12 mouse cellular contexts compared by ENCODE assay signal in genomic region chr19:47882882-47883254, GRCm38 (mm10). TPM values are rescaled to one million over a fixed set of nuclear protein-coding genes. Genes with fewer than 3 reads are reported as not detected.
DNase-seq lines count a peak whose midpoint lies in the region; ATAC-seq and TF ChIP-seq lines count a peak whose summit lies in the region.
"Had no signal": no experiment of that assay in that cellular context is flagged by ENCODE, and none has a peak within 500 bp of the region (broad histone marks: within the 10 kb centered on the region; RNA-seq: fewer than 3 reads in every experiment).

No protein-coding gene starts in this region.

- WGBS in kidney, embryonic 15.5 days: 51% methylated on average over 9 of the region's 9 CpGs
- WGBS in kidney, adult 2 months: 55% methylated on average over 9 of the region's 9 CpGs
- 63% methylated on average over 9 of the region's 9 CpGs for WGBS in forebrain, embryonic 10.5 days
- WGBS in hindbrain, embryonic 16.5 days: 67% methylated on average over 9 of the region's 9 CpGs
- 62% methylated on average over 9 of the region's 9 CpGs for WGBS in midbrain, embryonic 16.5 days

- H3K4me2 ChIP-seq in kidney, embryonic 15.5 days: no peak overlapping the region
- H3K4me2 ChIP-seq in hindbrain, embryonic 16.5 days (ENCODE audit: low read length): no peak overlapping the region
- H3K4me2 ChIP-seq in midbrain, embryonic 16.5 days (ENCODE audit: low read length): no peak overlapping the region

- TF ChIP-seq POLR2A in kidney, adult 2 months (IDR thresholded peaks at IDR 0.05; ENCODE audit: low read depth, low read length): no peak

- no peaks in the 10 kb centered on the region for H3K9me3 ChIP-seq in kidney, embryonic 15.5 days (replicated peaks)
- H3K9me3 ChIP-seq in forebrain, embryonic 10.5 days: no peaks in the 10 kb centered on the region
- H3K9me3 ChIP-seq in hindbrain, embryonic 16.5 days (ENCODE audit: control insufficient read depth, low read length): no peaks in the 10 kb centered on the region
- no peaks in the 10 kb centered on the region for H3K9me3 ChIP-seq in midbrain, embryonic 16.5 days (replicated peaks; ENCODE audit: control insufficient read depth, low read length, poor library complexity, severe bottlenecking)

- DNase-seq in kidney, adult 2 months: no peak
- no peak for DNase-seq in forebrain, embryonic 10.5 days (ENCODE audit: extremely low spot score, low spot score)
- no peak for DNase-seq in layer of hippocampus, postnatal 10 days (ENCODE audit: low spot score in 2 of 2)
- DNase-seq in left cerebral cortex, postnatal 36 days (ENCODE audit: low spot score in 2 of 2): no peak
- DNase-seq in urinary bladder, postnatal 36 days (ENCODE audit: low spot score in 2 of 2): no peak

- no peaks in the 10 kb centered on the region for H3K27me3 ChIP-seq in kidney, embryonic 15.5 days
- no peaks in the 10 kb centered on the region for H3K27me3 ChIP-seq in kidney, adult 2 months (replicated peaks; ENCODE audit: control insufficient read depth, insufficient read depth, low read length)
- no peaks in the 10 kb centered on the region for H3K27me3 ChIP-seq in forebrain, embryonic 10.5 days (ENCODE audit: poor library complexity, severe bottlenecking)
- H3K27me3 ChIP-seq in hindbrain, embryonic 16.5 days (replicated peaks; ENCODE audit: control insufficient read depth, insufficient read depth, low read length): no peaks in the 10 kb centered on the region
- H3K27me3 ChIP-seq in midbrain, embryonic 16.5 days (ENCODE audit: control insufficient read depth, insufficient read depth, low read depth, low read length): no peaks in the 10 kb centered on the region

- peak; percentile 22; the same call in 1 of the 2 replicates for ATAC-seq in kidney, embryonic 15.5 days (replicated peaks; ENCODE audit: low FRiP score)
- ATAC-seq in hindbrain, embryonic 16.5 days: peak; percentile 45
- ATAC-seq in midbrain, embryonic 16.5 days: peak; percentile 23; the same call in 1 of the 2 replicates

- H3K36me3 ChIP-seq in kidney, embryonic 15.5 days: no peaks in the 10 kb centered on the region
- no peaks in the 10 kb centered on the region for H3K36me3 ChIP-seq in kidney, adult 2 months (ENCODE audit: control insufficient read depth, insufficient read depth, low read length)
- no peaks in the 10 kb centered on the region for H3K36me3 ChIP-seq in forebrain, embryonic 10.5 days (replicated peaks)
- H3K36me3 ChIP-seq in hindbrain, embryonic 16.5 days (ENCODE audit: control insufficient read depth, insufficient read depth, low read length): no peaks in the 10 kb centered on the region
- no peaks in the 10 kb centered on the region for H3K36me3 ChIP-seq in midbrain, embryonic 16.5 days (ENCODE audit: control insufficient read depth, insufficient read depth, low read length)

- H3K27ac ChIP-seq in kidney, embryonic 15.5 days: no peak overlapping the region
- no peak overlapping the region for H3K27ac ChIP-seq in kidney, adult 2 months (ENCODE audit: insufficient read depth, low read depth, low read length)
- peak overlapping the region; percentile 56 for H3K27ac ChIP-seq in forebrain, embryonic 10.5 days
- H3K27ac ChIP-seq in hindbrain, embryonic 16.5 days (ENCODE audit: low read depth, low read length): no peak overlapping the region
- H3K27ac ChIP-seq in midbrain, embryonic 16.5 days (ENCODE audit: low read length): no peak overlapping the region
- H3K27ac ChIP-seq: liver, embryonic 14.5 days had no signal

- H3K4me1 ChIP-seq in kidney, embryonic 15.5 days: peaks cover 41% of the 10 kb centered on the region
- peaks cover 3% of the 10 kb centered on the region; the same call in 1 of the 2 replicates for H3K4me1 ChIP-seq in kidney, adult 2 months (ENCODE audit: control insufficient read depth, insufficient read depth, low read length)
- peaks cover 22% of the 10 kb centered on the region for H3K4me1 ChIP-seq in forebrain, embryonic 10.5 days
- no peaks in the 10 kb centered on the region for H3K4me1 ChIP-seq in hindbrain, embryonic 16.5 days (ENCODE audit: control insufficient read depth, insufficient read depth, low read depth, low read length)
- no peaks in the 10 kb centered on the region for H3K4me1 ChIP-seq in midbrain, embryonic 16.5 days (ENCODE audit: control insufficient read depth, insufficient read depth, low read length)

- no peak for TF ChIP-seq CTCF in kidney, adult 2 months (conservative IDR thresholded peaks at IDR 0.05; ENCODE audit: insufficient read depth, insufficient read length, low read depth, low read length)

- intact Hi-C loops in left cerebral cortex, postnatal 36 days (cut with DNase I): loop anchor here (2.0 kb wide), 1 partner anchor 50 kb away; no protein-coding TSS in a partner anchor

- no peak overlapping the region for H3K4me3 ChIP-seq in kidney, embryonic 15.5 days (replicated peaks)
- no peak overlapping the region for H3K4me3 ChIP-seq in kidney, adult 2 months (ENCODE audit: insufficient read depth, low read depth, low read length)
- H3K4me3 ChIP-seq in forebrain, embryonic 10.5 days: no peak overlapping the region
- no peak overlapping the region for H3K4me3 ChIP-seq in hindbrain, embryonic 16.5 days (ENCODE audit: low read length)
- H3K4me3 ChIP-seq in midbrain, embryonic 16.5 days (ENCODE audit: low read depth, low read length): no peak overlapping the region

- no peak overlapping the region for H3K9ac ChIP-seq in kidney, embryonic 15.5 days
- no peak overlapping the region for H3K9ac ChIP-seq in hindbrain, embryonic 16.5 days (ENCODE audit: low read depth, low read length)
- no peak overlapping the region for H3K9ac ChIP-seq in midbrain, embryonic 16.5 days (ENCODE audit: low read depth, low read length)
- H3K9ac ChIP-seq: liver, embryonic 14.5 days had no signal

RNA-seq across cellular contexts. Expression of gene Gsto2, which starts 17.5 kb away (rescaled TPM):
- 1.6 and 2.0 TPM in 2 replicates for polyA plus RNA-seq in kidney, embryonic 15.5 days (2015; fragmentation: Nextera tagmentation; extraction: Ambion mirVana)
- polyA plus RNA-seq in kidney, adult 2 months (2012; rRNA removed): 2.6 and 2.7 TPM in 2 replicates
- polyA plus RNA-seq in forebrain, embryonic 10.5 days (2016; fragmentation: Nextera tagmentation; extraction: Ambion mirVana): 0.76 and 0.81 TPM in 2 replicates
- polyA plus RNA-seq in hindbrain, embryonic 16.5 days (2015; fragmentation: Nextera tagmentation; extraction: Ambion mirVana): 1.2 and 1.4 TPM in 2 replicates
- polyA plus RNA-seq in midbrain, embryonic 16.5 days (2015; fragmentation: Nextera tagmentation; extraction: Ambion mirVana): 1.0 and 1.1 TPM in 2 replicates
- total RNA-seq in layer of hippocampus, postnatal 10 days (2021): 1 to 10 TPM; 1.3 to 1.4 TPM
- 1 to 10 TPM; 2.2 to 2.7 TPM for total RNA-seq in left cerebral cortex, postnatal 36 days (2021)
- total RNA-seq: MEL had no signal
- polyA plus RNA-seq: small intestine, adult 2 months had no signal

RNA-seq across cellular contexts. Expression of gene Gsto1, which starts 28.1 kb away (rescaled TPM):
- polyA plus RNA-seq in kidney, embryonic 15.5 days (2015; fragmentation: Nextera tagmentation; extraction: Ambion mirVana): 115 and 119 TPM in 2 replicates
- polyA plus RNA-seq in kidney, adult 2 months (2012; rRNA removed): 82.5 and 85.1 TPM in 2 replicates
- polyA plus RNA-seq in forebrain, embryonic 10.5 days (2016; fragmentation: Nextera tagmentation; extraction: Ambion mirVana): 115 and 120 TPM in 2 replicates
- 136 and 148 TPM in 2 replicates for polyA plus RNA-seq in hindbrain, embryonic 16.5 days (2015; fragmentation: Nextera tagmentation; extraction: Ambion mirVana)
- polyA plus RNA-seq in midbrain, embryonic 16.5 days (2015; fragmentation: Nextera tagmentation; extraction: Ambion mirVana): 150 and 155 TPM in 2 replicates
- 10 to 100 TPM; 72.4 to 74.9 TPM for total RNA-seq in layer of hippocampus, postnatal 10 days (2021)
- 10 to 100 TPM; 46.6 to 50.3 TPM for total RNA-seq in left cerebral cortex, postnatal 36 days (2021)

RNA-seq across cellular contexts. Expression of gene Cfap43, which starts 36.2 kb away (rescaled TPM):
- 0.06 TPM in 2 replicates for polyA plus RNA-seq in kidney, embryonic 15.5 days (2015; fragmentation: Nextera tagmentation; extraction: Ambion mirVana)
- 0.12 TPM in 1 of 2 replicates, not detected in the other for polyA plus RNA-seq in kidney, adult 2 months (2012; rRNA removed)
- 0.05 and 0.06 TPM in 2 replicates for polyA plus RNA-seq in forebrain, embryonic 10.5 days (2016; fragmentation: Nextera tagmentation; extraction: Ambion mirVana)
- polyA plus RNA-seq in hindbrain, embryonic 16.5 days (2015; fragmentation: Nextera tagmentation; extraction: Ambion mirVana): 2.9 and 3.0 TPM in 2 replicates
- polyA plus RNA-seq in midbrain, embryonic 16.5 days (2015; fragmentation: Nextera tagmentation; extraction: Ambion mirVana): 1.7 and 1.9 TPM in 2 replicates
- total RNA-seq in layer of hippocampus, postnatal 10 days (2021): 1 to 10 TPM; 2.1 to 4.0 TPM
- total RNA-seq in left cerebral cortex, postnatal 36 days (2021): under 1 TPM; 0.29 to 0.39 TPM
- total RNA-seq: megakaryocyte progenitor cell, adult 5-6 weeks had no signal
- polyA plus RNA-seq: small intestine, adult 2 months had no signal

RNA-seq across cellular contexts. Expression of gene Itprip, which starts 36.2 kb away (rescaled TPM):
- 15.6 and 19.4 TPM in 2 replicates for polyA plus RNA-seq in kidney, embryonic 15.5 days (2015; fragmentation: Nextera tagmentation; extraction: Ambion mirVana)
- polyA plus RNA-seq in kidney, adult 2 months (2012; rRNA removed): 6.4 and 8.0 TPM in 2 replicates
- 21.2 and 21.9 TPM in 2 replicates for polyA plus RNA-seq in forebrain, embryonic 10.5 days (2016; fragmentation: Nextera tagmentation; extraction: Ambion mirVana)
- polyA plus RNA-seq in hindbrain, embryonic 16.5 days (2015; fragmentation: Nextera tagmentation; extraction: Ambion mirVana): 4.4 and 4.9 TPM in 2 replicates
- 3.5 and 4.3 TPM in 2 replicates for polyA plus RNA-seq in midbrain, embryonic 16.5 days (2015; fragmentation: Nextera tagmentation; extraction: Ambion mirVana)
- total RNA-seq in layer of hippocampus, postnatal 10 days (2021): 1 to 10 TPM; 2.5 to 2.6 TPM
- total RNA-seq in left cerebral cortex, postnatal 36 days (2021): 1 to 10 TPM in 1 of 2 experiments, under 1 TPM in 1; 0.95 to 1.1 TPM

RNA-seq across cellular contexts. Expression of gene Cfap58, which starts 54.6 kb away (rescaled TPM):
- polyA plus RNA-seq in kidney, embryonic 15.5 days (2015; fragmentation: Nextera tagmentation; extraction: Ambion mirVana): 0.09 TPM in 1 of 2 replicates, not detected in the other
- 0.05 TPM in 1 of 2 replicates, not detected in the other for polyA plus RNA-seq in kidney, adult 2 months (2012; rRNA removed)
- polyA plus RNA-seq in forebrain, embryonic 10.5 days (2016; fragmentation: Nextera tagmentation; extraction: Ambion mirVana): 0.06 TPM in 1 of 2 replicates, not detected in the other
- 0.60 and 0.88 TPM in 2 replicates for polyA plus RNA-seq in hindbrain, embryonic 16.5 days (2015; fragmentation: Nextera tagmentation; extraction: Ambion mirVana)
- 0.57 and 0.90 TPM in 2 replicates for polyA plus RNA-seq in midbrain, embryonic 16.5 days (2015; fragmentation: Nextera tagmentation; extraction: Ambion mirVana)
- total RNA-seq in layer of hippocampus, postnatal 10 days (2021): under 1 TPM; 0.60 to 0.98 TPM
- total RNA-seq in left cerebral cortex, postnatal 36 days (2021): under 1 TPM; 0.29 to 0.30 TPM
- total RNA-seq: megakaryocyte progenitor cell, adult 5-6 weeks; MEL had no signal
- polyA plus RNA-seq: liver, embryonic 14.5 days; small intestine, adult 2 months had no signal
